Mouse (Mus musculus) cerebellum, postnatal 36 days (tissue): ENCODE results near the gene Naa10.

ENCODE experiments used
- DNase-seq, 2 experiments: peaks; one replicate each; pipeline ENCODE4 v3.0.0; 2021 to 2022; ENCODE audit warnings: mixed read lengths in 2 of 2

Naa10 gene

DNA sequence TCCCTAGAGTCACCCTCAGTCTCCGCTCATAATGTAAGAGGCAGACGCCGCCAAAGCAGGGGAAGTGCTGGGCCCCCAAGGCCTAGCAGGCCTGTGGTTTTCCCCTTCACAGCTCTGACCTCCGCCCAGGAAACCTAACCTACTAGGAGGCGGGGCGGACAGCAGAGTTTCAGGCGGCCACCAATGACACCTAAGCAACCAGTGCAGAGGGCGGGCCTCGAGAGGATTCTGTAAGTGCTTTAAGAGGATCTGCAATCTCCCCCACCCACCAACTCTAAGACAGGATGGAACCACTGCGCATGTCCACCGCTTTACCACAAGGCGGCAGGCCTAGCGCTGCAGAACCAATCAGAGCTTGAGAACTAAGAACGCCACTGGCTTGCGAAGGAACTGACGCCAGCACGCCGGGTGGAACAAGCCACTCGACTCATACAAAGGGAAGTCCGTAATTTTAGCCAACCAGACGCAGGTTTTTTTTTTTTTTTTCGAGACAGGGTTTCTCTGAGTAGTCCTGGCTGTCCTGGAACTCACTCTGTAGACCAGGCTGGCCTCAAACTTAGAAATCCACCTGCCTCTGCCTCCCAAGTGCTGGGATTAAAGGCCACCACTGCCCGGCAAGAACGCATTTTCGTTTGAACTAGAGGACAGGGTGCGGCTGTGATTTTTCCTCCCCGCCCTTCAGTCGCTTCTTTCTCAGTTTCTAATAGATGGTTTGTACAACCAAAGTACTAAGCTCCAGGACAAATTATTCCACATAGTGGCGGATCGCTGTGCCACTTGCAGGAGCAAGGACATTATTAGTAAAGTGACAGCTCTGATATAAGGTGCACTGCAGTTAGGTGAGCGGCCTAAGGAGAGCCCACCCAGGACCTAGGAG, 6.7 kb downstream of the Naa10 start:
- peak; percentile 83 to 88 for DNase-seq

DNA sequence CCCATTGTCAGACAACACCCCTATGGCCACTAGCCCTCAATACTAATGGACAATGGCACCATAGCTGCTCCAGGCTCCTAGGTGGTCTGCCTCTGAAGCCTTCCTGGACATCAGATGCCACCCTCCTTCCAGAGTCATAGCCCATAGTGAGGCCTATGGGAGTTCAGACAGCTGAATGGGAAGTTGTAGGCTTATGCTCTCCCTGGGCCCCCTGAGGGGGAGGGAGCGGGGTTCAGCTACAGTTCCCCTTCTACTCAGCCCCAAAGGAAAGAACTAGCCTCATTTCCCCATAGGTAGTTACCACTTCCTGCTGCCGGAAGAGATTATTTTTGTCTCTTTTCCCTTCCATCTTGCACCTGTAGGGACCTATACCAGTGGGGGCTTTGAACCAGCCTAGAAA, 10.2 kb downstream of the Naa10 start:
- no peak for DNase-seq

DNA sequence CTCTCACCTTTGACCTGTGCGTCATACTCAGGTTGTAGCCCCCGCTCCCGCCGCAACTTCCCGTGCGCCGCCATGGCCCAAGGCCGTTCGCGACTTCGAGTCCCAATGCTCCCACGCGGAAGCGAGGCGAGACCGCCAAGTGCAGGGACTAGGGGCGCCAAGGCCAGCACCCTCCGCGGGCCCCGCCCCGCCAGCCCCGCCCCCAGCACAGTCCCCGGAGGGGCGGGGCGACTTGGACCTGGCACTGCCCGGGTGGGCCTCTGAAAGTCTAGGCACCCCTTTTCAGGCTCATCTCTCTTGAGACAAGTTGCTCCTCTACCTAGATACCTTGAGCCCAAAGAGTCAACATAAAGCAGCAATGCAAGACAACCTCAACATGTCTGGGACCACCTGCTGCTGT, 10.6 kb downstream of the Naa10 start:
- DNase-seq = no peak

DNA sequence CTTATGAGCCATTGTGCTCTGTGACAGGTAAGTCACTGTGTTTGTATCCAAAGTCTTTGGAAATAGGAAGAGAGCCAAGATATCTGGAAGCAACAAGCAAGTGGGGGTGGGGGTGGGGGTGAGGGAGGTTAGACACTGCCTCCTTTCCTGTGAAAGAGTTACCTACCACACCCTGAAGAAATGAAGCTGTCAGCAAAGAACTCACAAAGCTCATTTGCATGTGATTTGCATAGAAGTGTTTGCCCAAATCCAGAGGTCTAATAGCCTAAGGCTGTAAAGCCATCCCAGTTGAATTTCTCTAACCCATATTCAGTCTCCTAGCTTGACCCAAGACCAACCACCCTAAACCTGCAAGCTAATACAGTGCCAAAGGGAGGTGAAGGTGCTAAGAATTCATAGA, 11.3 kb downstream of the Naa10 start:
- no peak for DNase-seq

DNA sequence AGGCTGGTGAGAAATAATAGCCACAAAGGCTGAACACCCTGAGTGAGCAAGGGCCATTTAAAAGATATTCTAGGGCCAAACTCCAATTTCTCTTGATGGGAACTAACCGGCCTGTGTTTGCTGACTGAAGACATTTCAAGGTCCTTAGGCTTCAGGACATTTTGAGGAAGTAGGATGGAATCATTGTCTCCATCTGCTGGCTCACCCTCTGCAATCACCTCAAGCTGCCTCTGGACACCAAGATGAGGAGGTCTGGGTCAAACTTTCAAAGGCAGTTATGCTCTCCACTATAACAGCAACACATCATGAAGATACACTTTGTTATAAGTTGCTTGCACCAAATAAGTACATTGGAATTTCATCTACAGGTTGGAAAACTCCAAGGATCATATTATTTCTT, 11.7 kb downstream of the Naa10 start:
- no peak for DNase-seq

DNA sequence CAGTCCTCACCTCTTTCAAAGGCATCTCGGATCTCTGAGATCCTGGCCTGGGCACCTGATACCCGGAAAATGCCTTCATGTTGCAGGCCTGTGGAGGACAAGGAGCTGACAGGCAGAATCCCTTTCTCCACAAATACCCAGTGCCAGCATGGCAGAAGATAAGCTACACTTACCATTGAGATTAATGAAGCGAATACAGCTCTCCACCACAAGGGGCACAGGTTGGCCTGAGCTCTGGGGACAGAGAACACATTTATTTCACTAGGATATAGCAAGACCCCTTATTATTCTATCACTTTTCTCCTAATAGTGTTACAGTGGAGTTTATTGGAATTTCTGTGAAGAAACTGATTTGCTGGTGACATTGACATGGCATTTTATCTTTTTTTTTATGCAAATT, 23.8 kb downstream of the Naa10 start:
- DNase-seq = no peak

DNA sequence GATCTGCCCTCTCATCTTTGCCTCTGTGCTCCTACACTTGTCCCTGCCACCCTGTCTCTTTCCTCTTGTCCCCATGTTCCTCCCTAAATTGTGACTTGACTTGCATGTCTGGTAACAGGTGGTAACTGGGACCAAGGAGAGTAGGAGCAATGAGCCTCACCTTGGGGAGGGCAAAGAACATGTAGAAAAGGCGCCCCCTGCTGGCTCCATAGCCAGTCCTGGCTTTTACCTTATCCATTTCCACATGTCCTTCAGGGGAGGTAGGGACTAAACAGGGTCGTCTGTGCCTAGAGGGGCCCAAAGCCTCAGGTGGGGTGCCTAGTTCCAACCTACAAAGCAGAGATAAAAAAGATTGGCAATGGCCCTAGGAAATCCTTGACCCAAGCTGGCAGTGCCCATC, 26.0 kb downstream of the Naa10 start, which contains the start of gene L1cam:
Gene L1cam (minus strand): TSS at position 387 of the 400 bp plus-strand sequence.
- peak; percentile 68 to 76 for DNase-seq

DNA sequence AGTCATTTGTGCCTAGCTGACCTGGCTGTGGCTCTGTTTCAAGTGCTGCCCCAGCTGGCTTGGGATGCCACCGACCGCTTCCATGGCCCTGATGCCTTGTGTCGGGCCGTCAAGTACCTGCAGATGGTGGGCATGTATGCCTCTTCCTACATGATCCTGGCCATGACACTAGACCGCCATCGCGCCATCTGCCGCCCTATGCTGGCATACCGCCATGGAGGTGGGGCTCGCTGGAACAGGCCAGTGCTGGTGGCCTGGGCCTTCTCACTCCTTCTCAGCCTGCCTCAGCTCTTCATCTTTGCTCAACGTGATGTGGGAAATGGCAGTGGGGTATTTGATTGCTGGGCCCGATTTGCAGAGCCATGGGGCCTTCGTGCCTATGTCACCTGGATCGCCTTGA, 28.9 kb downstream of the Naa10 start:
- DNase-seq = peak; percentile 53 to 67

DNA sequence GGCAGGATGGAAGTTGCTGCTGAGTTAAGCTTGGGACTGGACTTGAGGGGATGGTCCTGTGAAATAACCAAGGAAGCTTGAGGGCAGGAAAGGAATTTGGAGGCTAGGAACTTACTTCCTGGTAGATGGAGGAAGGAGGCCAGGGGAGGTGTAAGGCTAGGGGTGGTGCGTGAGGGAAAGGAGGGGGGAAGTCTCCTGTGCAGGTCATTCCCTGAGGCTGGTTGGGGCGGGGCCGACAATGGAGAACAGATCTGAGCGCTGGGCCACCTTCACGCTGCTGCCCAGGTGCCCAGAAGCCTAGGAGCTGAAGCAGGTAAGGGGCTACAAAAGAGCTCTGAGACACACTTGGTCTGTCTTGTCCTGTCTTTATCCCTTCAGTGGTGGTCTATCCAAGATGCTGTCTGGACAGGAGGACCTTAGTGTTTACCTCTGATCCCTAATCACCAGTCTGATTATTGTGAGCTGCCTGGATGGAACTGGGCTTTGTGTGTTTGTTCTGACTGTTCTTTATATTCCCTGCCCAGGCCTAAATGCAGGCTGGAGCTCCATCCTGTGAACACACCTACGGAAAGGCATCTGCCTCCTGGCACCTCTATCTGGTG, 30.1 kb downstream of the Naa10 start, which contains the start of gene Avpr2:
Gene Avpr2 (plus strand): TSS at position 552 of the 602 bp plus-strand sequence.
- no peak for DNase-seq

DNA sequence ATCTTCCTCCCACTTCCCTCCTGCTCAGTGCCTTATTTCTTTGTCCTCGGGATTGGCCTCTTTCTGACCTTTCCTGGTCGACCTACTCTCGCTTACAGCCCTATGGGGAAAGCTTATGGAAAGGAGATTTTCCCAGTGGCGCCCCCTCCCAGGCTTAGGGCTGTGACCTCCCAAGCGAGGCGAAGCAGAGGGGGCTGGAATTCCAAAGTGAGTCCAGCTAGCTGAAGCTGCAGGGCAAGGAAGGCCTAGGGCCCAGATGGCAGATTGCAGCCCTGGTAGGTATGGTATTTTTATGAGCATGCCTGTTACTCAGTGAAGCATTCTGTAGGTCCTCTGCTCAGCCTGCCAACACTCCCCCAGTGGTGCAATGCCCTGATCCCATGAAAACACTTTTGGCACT, 40.3 kb downstream of the Naa10 start:
- DNase-seq = peak in 1 of 2 experiments; percentile 8

DNA sequence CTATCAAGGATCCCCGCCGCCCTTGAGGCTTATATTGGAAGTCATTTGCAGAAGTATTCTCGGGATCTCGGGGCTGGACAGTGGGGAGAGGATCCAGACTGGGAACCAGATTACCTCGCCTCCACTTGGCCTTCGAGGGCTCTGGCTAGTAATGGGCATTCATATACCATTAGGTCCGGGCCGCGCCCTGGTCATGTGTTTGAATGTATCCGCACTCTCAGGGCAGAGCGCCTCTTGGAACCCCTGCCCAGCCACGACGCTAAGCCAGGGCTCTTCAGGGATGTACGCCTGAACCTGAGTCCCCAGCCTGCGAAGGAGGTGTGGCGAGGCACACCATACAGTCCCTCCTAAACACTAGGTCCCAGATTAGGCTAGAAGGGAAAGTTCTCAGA, 40.7 kb downstream of the Naa10 start:
- no peak for DNase-seq

DNA sequence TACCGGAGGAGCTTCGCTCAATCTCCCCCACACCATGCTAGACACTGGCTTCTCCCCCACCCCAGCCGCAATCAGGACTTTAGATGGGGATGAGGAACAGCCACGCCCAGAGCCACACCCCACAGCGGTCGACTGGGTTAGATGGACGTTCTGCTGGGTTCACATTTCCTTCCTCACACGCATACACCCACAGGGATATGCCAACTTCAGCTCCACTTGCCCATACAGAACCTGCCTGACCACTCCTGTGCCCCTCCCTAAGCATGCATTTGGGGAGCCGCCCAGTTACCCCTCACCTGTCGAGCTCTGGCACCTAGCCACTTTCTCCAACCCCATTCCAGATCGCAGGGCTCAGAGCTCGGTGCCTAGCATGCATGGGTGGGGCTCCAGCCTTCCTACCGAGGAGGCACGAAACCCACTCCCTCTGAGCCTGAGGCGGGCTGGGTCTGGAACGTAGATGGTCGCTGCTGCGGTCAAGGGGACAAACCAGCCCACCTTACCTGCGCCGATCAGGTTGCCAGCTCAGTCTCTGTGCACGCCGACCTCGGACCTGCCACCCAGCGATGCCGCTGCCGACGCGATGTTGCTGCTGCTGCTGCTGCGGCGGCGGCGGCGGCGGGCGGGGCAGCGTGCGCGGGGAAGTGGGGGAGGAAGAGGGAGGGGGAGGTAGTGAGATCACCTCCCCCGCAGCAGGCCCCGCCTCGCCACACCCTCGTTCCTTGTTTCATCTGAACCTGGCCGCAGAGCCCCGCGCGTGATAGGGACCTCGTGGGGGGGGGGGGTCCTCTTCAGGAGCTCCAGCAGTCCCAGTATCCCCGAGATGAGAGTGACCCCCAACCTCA, 41.3 kb downstream of the Naa10 start:
- peak; percentile 46 to 75 for DNase-seq

DNA sequence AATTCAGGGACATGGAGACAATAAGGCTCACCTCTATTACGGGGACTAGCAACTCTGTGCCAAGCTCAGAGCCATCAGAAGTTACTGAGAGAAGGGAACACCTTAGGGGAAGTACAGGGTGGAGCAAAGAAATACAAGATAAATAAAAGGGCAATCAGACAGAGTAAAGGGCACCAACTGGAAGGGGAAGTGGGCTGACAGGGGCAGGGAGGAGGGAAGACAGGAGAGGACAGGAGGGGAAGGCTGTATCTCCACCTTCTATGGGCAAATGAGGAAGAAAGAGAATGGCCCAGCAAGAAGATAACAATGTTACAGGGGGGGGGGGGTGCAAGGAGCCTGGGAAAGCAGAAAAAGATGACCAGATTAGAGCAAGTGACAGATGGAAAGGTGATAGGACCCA, 44.7 kb downstream of the Naa10 start:
- no peak for DNase-seq

DNA sequence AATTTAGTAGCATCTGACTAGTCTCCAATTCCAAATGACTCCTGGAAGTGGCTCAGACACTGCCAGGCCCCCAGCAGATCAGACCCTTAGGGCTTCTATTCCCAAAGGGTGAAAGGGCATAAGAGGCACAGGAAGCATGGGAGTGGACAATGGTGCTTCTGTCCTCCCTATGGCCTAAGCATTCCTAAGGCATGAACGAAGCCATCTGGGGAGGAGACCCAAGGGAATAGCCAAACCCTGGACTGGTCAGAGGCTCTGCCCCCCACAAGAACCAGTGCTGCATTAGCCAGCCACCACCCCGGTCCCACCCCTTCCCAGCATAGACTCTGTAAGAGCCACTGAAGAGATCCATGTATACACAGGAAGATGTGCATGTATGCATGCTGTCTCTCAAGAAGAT, 45.9 kb downstream of the Naa10 start:
- DNase-seq = no peak

DNA sequence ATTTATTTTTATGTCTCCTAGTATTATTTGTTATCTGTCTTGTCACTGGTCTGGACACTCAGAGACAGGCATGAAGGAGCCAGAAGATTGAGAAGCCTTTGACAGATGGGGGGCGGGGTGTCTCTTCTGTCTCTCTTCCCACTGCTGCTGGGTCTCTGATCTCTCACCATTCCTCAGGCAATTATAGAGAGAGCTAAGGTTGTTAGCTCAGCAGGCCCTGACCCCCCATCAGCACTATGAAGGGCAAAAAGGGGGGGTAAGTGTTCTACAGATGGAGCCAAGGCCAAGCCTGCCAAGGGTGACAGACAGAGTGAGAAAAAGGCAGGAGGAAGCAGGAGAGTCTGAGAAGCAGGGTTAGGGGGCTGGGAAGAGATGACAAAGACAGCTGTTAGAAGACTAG, 49.8 kb downstream of the Naa10 start:
- peak in 1 of 2 experiments; percentile 23 for DNase-seq

DNA sequence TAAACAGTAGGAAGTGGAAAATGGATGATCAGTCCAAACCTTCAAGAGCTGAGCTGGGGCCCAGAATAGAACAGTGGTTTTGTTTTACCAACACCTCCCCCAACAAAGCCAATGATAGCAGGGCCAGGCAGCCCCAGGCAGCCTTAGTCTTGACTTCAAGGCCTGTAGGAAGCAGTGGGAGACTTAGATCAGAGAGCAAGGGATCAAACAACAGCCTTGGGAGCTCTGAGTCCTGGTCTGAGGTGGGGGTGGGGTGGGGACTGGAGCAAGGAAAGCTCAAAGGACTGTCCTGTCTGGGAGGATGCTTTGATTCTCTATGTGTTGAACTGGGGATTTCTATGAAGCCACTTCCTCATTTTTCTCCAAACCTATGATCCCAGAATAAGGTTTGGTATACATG, 50.3 kb downstream of the Naa10 start:
- no peak for DNase-seq

DNA sequence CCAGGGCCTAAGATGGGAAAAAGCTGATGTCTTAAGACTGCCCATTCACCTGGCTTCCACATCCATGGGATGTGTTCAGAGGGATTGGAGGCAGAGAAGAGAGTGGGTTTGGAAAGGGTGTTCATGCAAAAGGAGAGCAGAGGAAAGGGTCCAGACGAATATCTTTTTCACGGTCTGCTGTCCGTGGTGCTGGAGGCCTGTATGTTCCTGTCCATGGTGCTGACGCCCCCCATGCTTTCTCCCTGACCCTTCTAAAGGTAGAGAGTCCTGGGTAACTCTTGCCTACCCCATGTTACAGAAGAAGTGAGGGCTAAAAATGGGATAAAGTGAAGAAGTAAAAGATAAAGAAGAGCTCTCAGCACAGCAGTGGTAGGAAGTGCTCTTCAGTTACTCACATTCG, 52.4 kb downstream of the Naa10 start:
- no peak for DNase-seq

DNA sequence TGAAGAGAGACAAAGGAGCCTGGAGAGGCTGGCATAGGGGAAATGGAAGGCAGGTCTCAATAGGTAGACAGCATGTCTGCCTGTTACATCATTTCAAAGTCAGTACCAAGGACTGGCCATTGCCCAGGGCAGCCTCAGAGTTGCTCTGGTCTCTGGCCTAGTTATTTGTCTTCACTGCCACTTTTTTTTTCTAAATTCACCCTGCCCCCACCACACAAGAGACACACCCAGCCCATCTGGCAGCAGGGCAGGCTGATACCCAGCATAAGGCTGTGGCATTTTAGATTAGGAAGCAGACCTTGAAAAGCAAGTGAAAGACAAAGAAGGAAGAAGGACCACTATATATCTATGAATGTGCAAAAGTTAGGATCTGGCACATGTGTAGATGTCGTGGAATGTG, 53.9 kb downstream of the Naa10 start:
- DNase-seq = no peak

DNA sequence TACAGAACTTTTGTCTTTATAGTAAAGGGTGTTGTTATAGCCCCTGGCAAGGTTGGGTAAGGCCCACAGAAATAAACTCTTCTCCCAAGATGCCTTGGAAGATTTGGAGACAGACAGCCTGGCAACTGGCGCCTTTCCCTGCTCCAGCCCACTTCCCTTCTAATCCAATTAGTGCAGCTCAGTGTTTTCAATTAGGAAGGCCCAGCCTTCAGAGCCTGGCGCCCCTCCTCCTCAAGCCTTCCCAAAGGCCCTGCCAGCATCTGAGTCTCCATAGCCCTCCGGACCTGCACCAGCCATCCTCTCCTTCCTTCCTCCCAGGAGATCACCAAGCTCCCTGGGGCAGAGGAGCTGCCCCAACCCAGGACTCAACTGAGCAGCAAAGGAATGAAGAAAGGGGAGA, 54.5 kb downstream of the Naa10 start:
- peak in 1 of 2 experiments; percentile 12 for DNase-seq
